Mouse (Mus musculus): Measurements from ENCODE around the gene CN725425. TPM values are rescaled to one million over a fixed set of nuclear protein-coding genes. Genes with fewer than 3 reads are reported as not detected.

The CN725425 gene
- polyA plus RNA-seq, 1 experiment: not detected

GRCm38 (mm10) chr15:91255308-91255707 is 56.0 kb downstream of the CN725425 start:
- no peaks in the 10 kb centered on the region for H3K27me3 ChIP-seq (ENCODE audit: control insufficient read depth, insufficient read depth, low read length)
- no peaks in the 10 kb centered on the region for H3K36me3 ChIP-seq (ENCODE audit: control insufficient read depth, insufficient read depth, low read length)
- DNase-seq (ENCODE audit: low read depth in 1 of 2, low spot score in 2 of 2): no peak
- TF ChIP-seq POLR2A (IDR thresholded peaks at IDR 0.05; ENCODE audit: low read depth, low read length): no peak
- no peak for TF ChIP-seq CTCF (IDR thresholded peaks at IDR 0.05; ENCODE audit: extremely low read depth, insufficient read depth, insufficient read length, insufficient replicate concordance)
- H3K4me3 ChIP-seq (ENCODE audit: extremely low read depth, insufficient read depth, insufficient read length): no peak overlapping the region
- WGBS: 95% methylated on average over 2 of the region's 2 CpGs
- no peak overlapping the region for H3K27ac ChIP-seq (ENCODE audit: insufficient read depth, low read length)
- no peaks in the 10 kb centered on the region for H3K4me1 ChIP-seq (ENCODE audit: control insufficient read depth, insufficient read depth, insufficient read length)

GRCm38 (mm10) chr15:91257140-91257539 is 57.8 kb downstream of the CN725425 start:
- no peaks in the 10 kb centered on the region for H3K4me1 ChIP-seq (ENCODE audit: control insufficient read depth, insufficient read depth, insufficient read length)
- H3K4me3 ChIP-seq (ENCODE audit: extremely low read depth, insufficient read depth, insufficient read length): no peak overlapping the region
- H3K27me3 ChIP-seq (ENCODE audit: control insufficient read depth, insufficient read depth, low read length): no peaks in the 10 kb centered on the region
- no peak for TF ChIP-seq CTCF (IDR thresholded peaks at IDR 0.05; ENCODE audit: extremely low read depth, insufficient read depth, insufficient read length, insufficient replicate concordance)
- TF ChIP-seq POLR2A (IDR thresholded peaks at IDR 0.05; ENCODE audit: low read depth, low read length): no peak
- DNase-seq (ENCODE audit: low read depth in 1 of 2, low spot score in 2 of 2): no peak
- 92% methylated on average over 11 of the region's 11 CpGs for WGBS
- H3K36me3 ChIP-seq (ENCODE audit: control insufficient read depth, insufficient read depth, low read length): no peaks in the 10 kb centered on the region
- H3K27ac ChIP-seq (ENCODE audit: insufficient read depth, low read length): no peak overlapping the region

- Histone ChIP-seq H3K36me3 (ENCODE audit: control insufficient read depth, insufficient read depth, low read length) (no peaks in the 10 kb centered on the region), H3K27me3 (ENCODE audit: control insufficient read depth, insufficient read depth, low read length) (no peaks in the 10 kb centered on the region), H3K4me1 (ENCODE audit: control insufficient read depth, insufficient read depth, insufficient read length) (no peaks in the 10 kb centered on the region), H3K27ac (ENCODE audit: insufficient read depth, low read length) (no peak overlapping the region), H3K4me3 (ENCODE audit: extremely low read depth, insufficient read depth, insufficient read length) (no peak overlapping the region)
- WGBS: 68% methylated on average over 5 of the region's 5 CpGs
- no peak for DNase-seq (ENCODE audit: low read depth in 1 of 2, low spot score in 2 of 2)
- TF ChIP-seq CTCF (IDR thresholded peaks at IDR 0.05; ENCODE audit: extremely low read depth, insufficient read depth, insufficient read length, insufficient replicate concordance) (no peak), POLR2A (IDR thresholded peaks at IDR 0.05; ENCODE audit: low read depth, low read length) (no peak)
These were observed 61.3 kb downstream of the CN725425 start for GRCm38 (mm10) chr15:91260578-91260977.

- DNase-seq (ENCODE audit: low read depth in 1 of 2, low spot score in 2 of 2): no peak
- WGBS: 91% methylated on average over 1 of the region's 1 CpGs
- Histone ChIP-seq H3K36me3 (ENCODE audit: control insufficient read depth, insufficient read depth, low read length) (no peaks in the 10 kb centered on the region), H3K4me1 (ENCODE audit: control insufficient read depth, insufficient read depth, insufficient read length) (no peaks in the 10 kb centered on the region), H3K4me3 (ENCODE audit: extremely low read depth, insufficient read depth, insufficient read length) (no peak overlapping the region), H3K27me3 (ENCODE audit: control insufficient read depth, insufficient read depth, low read length) (no peaks in the 10 kb centered on the region), H3K27ac (ENCODE audit: insufficient read depth, low read length) (no peak overlapping the region)
- TF ChIP-seq POLR2A (IDR thresholded peaks at IDR 0.05; ENCODE audit: low read depth, low read length): no peak
- no peak for TF ChIP-seq CTCF (IDR thresholded peaks at IDR 0.05; ENCODE audit: extremely low read depth, insufficient read depth, insufficient read length, insufficient replicate concordance)
These were observed 64.6 kb downstream of the CN725425 start for GRCm38 (mm10) chr15:91263926-91264325.

- Histone ChIP-seq H3K27me3 (ENCODE audit: control insufficient read depth, insufficient read depth, low read length) (no peaks in the 10 kb centered on the region), H3K4me3 (ENCODE audit: extremely low read depth, insufficient read depth, insufficient read length) (no peak overlapping the region), H3K36me3 (ENCODE audit: control insufficient read depth, insufficient read depth, low read length) (no peaks in the 10 kb centered on the region), H3K4me1 (ENCODE audit: control insufficient read depth, insufficient read depth, insufficient read length) (no peaks in the 10 kb centered on the region), H3K27ac (ENCODE audit: insufficient read depth, low read length) (no peak overlapping the region)
- TF ChIP-seq POLR2A (IDR thresholded peaks at IDR 0.05; ENCODE audit: low read depth, low read length): no peak
- no peak for TF ChIP-seq CTCF (IDR thresholded peaks at IDR 0.05; ENCODE audit: extremely low read depth, insufficient read depth, insufficient read length, insufficient replicate concordance)
- DNase-seq (ENCODE audit: low read depth in 1 of 2, low spot score in 2 of 2): no peak
- 85% methylated on average over 4 of the region's 4 CpGs for WGBS
These were observed 69.2 kb downstream of the CN725425 start for GRCm38 (mm10) chr15:91268532-91268931.

- Histone ChIP-seq H3K27me3 (ENCODE audit: control insufficient read depth, insufficient read depth, low read length) (no peaks in the 10 kb centered on the region), H3K4me3 (ENCODE audit: extremely low read depth, insufficient read depth, insufficient read length) (no peak overlapping the region), H3K4me1 (ENCODE audit: control insufficient read depth, insufficient read depth, insufficient read length) (no peaks in the 10 kb centered on the region), H3K27ac (ENCODE audit: insufficient read depth, low read length) (no peak overlapping the region), H3K36me3 (ENCODE audit: control insufficient read depth, insufficient read depth, low read length) (no peaks in the 10 kb centered on the region)
- no peak for TF ChIP-seq CTCF (IDR thresholded peaks at IDR 0.05; ENCODE audit: extremely low read depth, insufficient read depth, insufficient read length, insufficient replicate concordance)
- no peak for TF ChIP-seq POLR2A (IDR thresholded peaks at IDR 0.05; ENCODE audit: low read depth, low read length)
- DNase-seq (ENCODE audit: low read depth in 1 of 2, low spot score in 2 of 2): no peak
- whole genome bisulfite sequencing: 78% methylated on average over 3 of the region's 3 CpGs
These were observed 76.7 kb downstream of the CN725425 start for GRCm38 (mm10) chr15:91275961-91276360.

GRCm38 (mm10) chr15:91279571-91279970 is 80.3 kb downstream of the CN725425 start:
- 86% methylated on average over 5 of the region's 5 CpGs for WGBS
- Histone ChIP-seq H3K4me3 (ENCODE audit: extremely low read depth, insufficient read depth, insufficient read length) (no peak overlapping the region), H3K27me3 (ENCODE audit: control insufficient read depth, insufficient read depth, low read length) (no peaks in the 10 kb centered on the region), H3K36me3 (ENCODE audit: control insufficient read depth, insufficient read depth, low read length) (no peaks in the 10 kb centered on the region), H3K27ac (ENCODE audit: insufficient read depth, low read length) (no peak overlapping the region), H3K4me1 (ENCODE audit: control insufficient read depth, insufficient read depth, insufficient read length) (no peaks in the 10 kb centered on the region)
- no peak for DNase-seq (ENCODE audit: low read depth in 1 of 2, low spot score in 2 of 2)
- TF ChIP-seq POLR2A (IDR thresholded peaks at IDR 0.05; ENCODE audit: low read depth, low read length) (no peak), CTCF (IDR thresholded peaks at IDR 0.05; ENCODE audit: extremely low read depth, insufficient read depth, insufficient read length, insufficient replicate concordance) (no peak)
